Mouse (Mus musculus) left cerebral cortex, postnatal 25 days (tissue): ENCODE measurements around the gene Eif2b2. TPM values are rescaled to one million over a fixed set of nuclear protein-coding genes. Genes with fewer than 3 reads are reported as not detected.

Experiments used
- DNase-seq, 2 experiments: peaks; one replicate each; pipeline ENCODE4 v3.0.0; 2022; ENCODE audit warnings: low spot score in 2 of 2, mixed read lengths in 1 of 2
- intact Hi-C: fragments of 180-260 bp; cut with DNase I; formaldehyde crosslinking; loops from one replicate; pipeline ENCODE4 v1.15.1; 2025
- microRNA-seq, 2 experiments: library from miRNA; unstranded; fragments of <30 nt; microRNA quantifications; one replicate each; pipeline ENCODE4 v1.2.0; 2022
- total RNA-seq, 2 experiments: library from RNA; stranded (reverse); gene quantifications; 2 replicates each; pipeline ENCODE4 v1.2.3; 2021

Eif2b2 gene
- total RNA-seq, 2 experiments from 2014 or later: 59.8 to 76.8 TPM

GRCm38 (mm10) chr12:85233376-85234358 lies 14.4 kb downstream of the Eif2b2 start:
- DNase-seq: no peak
- intact Hi-C loops: no loop called here

- intact Hi-C loops: no loop called here
- no peak for DNase-seq
Measured at GRCm38 (mm10) chr12:85237553-85237952, 18.3 kb downstream of the Eif2b2 start.

GRCm38 (mm10) chr12:85252083-85252482 lies 32.8 kb downstream of the Eif2b2 start:
- intact Hi-C loops: no loop called here
- peak in 1 of 2 experiments; percentile 51 for DNase-seq

DNA sequence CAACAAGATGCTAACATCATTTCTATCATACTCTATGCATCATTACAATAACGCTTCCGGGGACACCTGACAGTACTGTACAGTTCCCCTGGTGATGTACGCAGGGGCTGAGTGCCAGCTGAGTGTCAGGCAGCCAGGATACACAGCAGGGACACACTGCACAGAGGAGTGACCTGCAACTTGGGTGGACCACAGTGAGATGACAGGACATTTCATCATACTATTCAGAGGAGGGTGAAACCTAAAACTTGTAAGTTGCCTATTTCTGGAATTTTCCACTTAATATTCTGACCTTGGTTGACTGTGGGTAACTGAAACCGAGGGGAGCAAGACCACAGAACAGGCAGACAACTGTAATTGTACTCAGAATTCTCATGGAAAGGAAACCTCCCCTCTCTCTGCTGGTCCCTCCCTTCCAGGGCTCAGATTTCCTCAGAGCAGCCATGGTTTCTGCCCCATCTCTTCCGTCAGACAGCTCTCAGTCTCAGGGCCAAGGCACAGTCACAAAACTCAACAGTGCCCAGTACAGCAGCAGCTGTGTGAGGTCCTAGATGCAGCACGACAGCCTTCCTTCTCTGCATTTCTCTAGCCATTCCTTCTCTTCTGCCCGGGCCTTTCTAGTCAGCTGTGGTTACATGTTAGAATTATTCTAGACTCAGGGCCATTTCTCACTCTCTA lies 36.9 kb downstream of the Eif2b2 start:
- intact Hi-C loops: no loop called here
- DNase-seq: no peak

DNA sequence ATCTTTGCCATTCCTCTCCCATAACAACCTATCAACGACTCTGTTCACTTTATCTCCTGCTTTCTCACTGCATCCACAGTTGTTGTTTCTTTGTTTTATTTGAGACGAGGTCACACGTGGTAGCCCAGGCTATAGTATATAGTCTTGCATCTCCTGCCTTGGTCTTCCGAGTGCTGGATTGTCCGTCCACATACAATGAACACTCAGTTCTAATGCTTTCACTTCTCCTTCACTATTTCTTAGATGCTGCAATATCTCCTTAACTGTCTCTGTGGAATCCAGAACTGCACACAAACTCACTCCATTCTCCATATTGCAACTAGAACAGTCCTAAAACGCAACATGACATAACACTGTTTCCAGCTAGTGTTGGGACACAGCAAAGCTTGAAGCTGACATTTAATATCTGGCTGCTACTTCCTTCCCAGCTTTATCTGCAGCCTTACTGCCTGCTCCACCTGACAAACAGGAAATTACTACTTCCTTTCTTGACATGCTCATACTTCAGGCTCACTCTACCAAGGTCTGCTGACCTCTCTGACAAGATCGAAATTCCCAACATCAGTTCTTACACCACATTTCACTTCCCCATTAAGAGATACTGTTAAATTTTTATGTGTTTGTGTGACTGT lies 37.8 kb downstream of the Eif2b2 start:
- intact Hi-C loops: no loop called here
- DNase-seq: no peak

GRCm38 (mm10) chr12:85262489-85262888 lies 43.2 kb downstream of the Eif2b2 start:
- intact Hi-C loops: no loop called here
- DNase-seq: no peak

DNA sequence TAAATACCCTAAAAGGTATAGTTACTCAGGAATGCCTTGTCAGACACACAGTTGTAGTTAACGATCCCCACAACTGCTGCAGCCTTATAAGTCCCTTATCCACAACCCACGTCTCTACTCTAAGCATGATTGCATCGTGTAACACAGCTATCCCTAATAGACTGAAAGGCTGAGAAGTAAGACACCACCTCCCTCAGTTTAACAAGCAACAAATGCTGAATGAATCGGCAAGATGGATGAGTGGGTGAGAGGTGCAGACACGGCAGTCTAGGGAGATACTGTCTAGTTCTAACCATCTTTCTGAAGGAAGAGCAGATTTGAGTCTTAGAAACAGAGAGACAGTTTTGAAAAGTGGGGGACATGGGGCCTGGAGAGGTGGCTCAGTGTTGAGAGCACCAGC lies 43.9 kb downstream of the Eif2b2 start:
- intact Hi-C loops: no loop called here
- peak in 1 of 2 experiments; percentile 62 for DNase-seq

GRCm38 (mm10) chr12:85264531-85264930 lies 45.2 kb downstream of the Eif2b2 start:
- DNase-seq: no peak
- intact Hi-C loops: no loop called here

GRCm38 (mm10) chr12:85264940-85265339 lies 45.7 kb downstream of the Eif2b2 start:
- no peak for DNase-seq
- intact Hi-C loops: no loop called here

- intact Hi-C loops: no loop called here
- no peak for DNase-seq
Measured at GRCm38 (mm10) chr12:85266248-85266647, 47.0 kb downstream of the Eif2b2 start.

DNA sequence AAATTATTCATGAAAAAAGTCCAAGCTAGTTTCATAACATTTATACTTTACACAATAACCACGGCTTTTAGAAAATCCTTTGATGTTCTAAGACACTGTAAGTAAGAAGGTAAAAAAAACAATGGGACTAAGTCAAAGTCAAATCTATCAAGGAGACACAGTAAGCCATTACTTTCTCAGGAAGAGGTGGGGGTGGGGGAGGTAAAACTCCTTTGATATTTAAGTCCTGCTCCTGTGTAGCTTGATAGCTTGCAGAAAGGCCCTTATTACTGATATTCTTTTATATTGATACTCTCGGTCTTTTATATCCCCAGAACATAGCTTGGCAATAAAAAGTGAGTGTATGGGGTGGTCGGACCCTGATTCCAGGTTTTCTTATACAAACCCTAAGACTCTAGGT lies 50.5 kb downstream of the Eif2b2 start:
- intact Hi-C loops: no loop called here
- no peak for DNase-seq

GRCm38 (mm10) chr12:85270319-85270718 lies 51.0 kb downstream of the Eif2b2 start, which contains the start of gene Mlh3:
Mlh3 (minus strand) TSS chr12:85270599.
- peak; percentile 88 to 90 for DNase-seq
- intact Hi-C loops: no loop called here

DNA sequence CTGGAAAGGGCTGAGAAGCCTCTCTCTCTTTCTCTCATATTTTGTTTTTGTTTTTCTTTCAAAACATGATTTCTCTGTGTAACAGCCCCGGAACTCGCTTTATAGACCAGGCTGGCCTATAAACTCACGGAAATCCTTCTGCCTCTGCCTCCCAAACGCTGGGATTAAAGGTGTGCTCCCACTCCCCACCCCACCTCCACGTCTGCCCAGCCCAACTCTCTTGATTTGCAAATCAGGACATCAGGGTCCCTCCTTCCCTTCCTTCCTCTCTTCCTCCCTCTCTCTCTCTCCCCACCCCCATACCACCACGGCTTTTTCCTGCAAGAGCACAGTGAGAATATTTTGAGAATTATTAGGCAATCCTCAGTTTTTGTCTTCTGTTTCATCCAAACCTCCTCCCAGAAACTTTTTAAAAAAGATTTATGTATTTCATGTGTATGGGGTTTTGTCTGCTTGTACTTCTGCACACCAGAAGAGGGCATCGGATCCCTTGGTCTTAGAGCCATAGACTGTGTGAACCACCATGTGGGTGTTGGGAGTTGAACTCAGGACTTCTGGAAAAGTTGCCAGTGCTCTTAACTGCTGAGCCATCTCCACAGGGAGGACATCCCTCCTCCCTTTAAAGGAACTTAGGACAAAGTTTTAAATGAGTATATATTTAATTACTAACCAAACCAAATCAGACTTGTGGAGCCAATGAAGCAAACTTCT lies 52.0 kb downstream of the Eif2b2 start:
- no peak for DNase-seq
- intact Hi-C loops: no loop called here

DNA sequence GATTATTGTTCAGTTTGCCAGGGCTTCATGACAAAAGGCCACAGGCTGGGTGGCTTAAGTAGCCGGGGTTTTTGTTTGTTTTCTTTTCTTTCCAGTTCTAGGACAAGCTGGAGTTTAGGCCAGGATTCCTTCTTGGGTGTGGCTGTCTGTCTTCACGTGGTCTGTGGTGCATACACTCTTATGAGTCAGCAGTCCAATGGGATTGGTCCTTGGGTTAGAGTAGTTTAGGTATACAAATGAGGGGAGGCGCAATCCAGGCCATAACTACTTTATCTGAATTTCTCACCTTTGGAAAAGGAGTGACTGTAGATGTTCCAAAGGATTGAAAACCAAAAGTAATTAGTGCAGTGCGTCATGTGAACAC lies 52.5 kb downstream of the Eif2b2 start:
- intact Hi-C loops: no loop called here
- no peak for DNase-seq

GRCm38 (mm10) chr12:85273508-85273907 lies 54.2 kb downstream of the Eif2b2 start:
- intact Hi-C loops: no loop called here
- DNase-seq: no peak

Small RNAs within 50 kb of the gene (microRNA-seq; reads per million reads assigned to microRNA genes)
- 0.25 to 0.67 reads per million in 2 experiments for gene Mir6938

Other genes with a start within 250 kb of the Eif2b2 start
- gene Fcf1, start 248.6 kb upstream of the Eif2b2 start, total RNA-seq: 10 to 100 TPM; 28.6 to 38.3 TPM
- 100 to 1,000 TPM; 101 to 120 TPM for gene Arel1, start 248.6 kb upstream of the Eif2b2 start, total RNA-seq
- 100 to 1,000 TPM; 111 to 126 TPM for gene Ylpm1, start 223.2 kb upstream of the Eif2b2 start, total RNA-seq
- 1 to 10 TPM; 1.3 to 1.4 TPM for gene Prox2, start 108.7 kb upstream of the Eif2b2 start, total RNA-seq
- 100 to 1,000 TPM; 157 TPM for gene Dlst, start 108.6 kb upstream of the Eif2b2 start, total RNA-seq
- gene Rps6kl1, start 68.2 kb upstream of the Eif2b2 start, total RNA-seq: 10 to 100 TPM; 31.8 to 35.5 TPM
- gene Pgf, start 41.7 kb upstream of the Eif2b2 start, total RNA-seq: 1 to 10 TPM; 1.7 to 2.8 TPM
- gene Mlh3, start 51.1 kb downstream of the Eif2b2 start, total RNA-seq: 10 to 100 TPM; 14.9 to 18.4 TPM
- 10 to 100 TPM; 31.6 to 35.9 TPM for gene Acyp1, start 69.0 kb downstream of the Eif2b2 start, total RNA-seq
- 1 to 10 TPM; 1.9 to 2.0 TPM for gene Zc2hc1c, start 69.1 kb downstream of the Eif2b2 start, total RNA-seq
- 10 to 100 TPM; 27.8 to 29.6 TPM for gene Nek9, start 119.9 kb downstream of the Eif2b2 start, total RNA-seq
- 100 to 1,000 TPM; 164 to 171 TPM for gene Tmed10, start 155.4 kb downstream of the Eif2b2 start, total RNA-seq